Mouse (Mus musculus) liver, postnatal 0 days (tissue): ENCODE measurements around the gene Slc6a19.

Source experiments
- CTCF ChIP-seq: sonication (generic); IDR thresholded peaks from 2 replicates; pipeline ENCODE4 v1.5.1; 2016; ENCODE audit warnings: antibody characterized with exemption, low read depth
- EP300 ChIP-seq: IDR thresholded peaks from 2 replicates; pipeline ENCODE4 v1.6.1; 2016; ENCODE audit warnings: antibody characterized with exemption, low read depth, mild to moderate bottlenecking

DNA sequence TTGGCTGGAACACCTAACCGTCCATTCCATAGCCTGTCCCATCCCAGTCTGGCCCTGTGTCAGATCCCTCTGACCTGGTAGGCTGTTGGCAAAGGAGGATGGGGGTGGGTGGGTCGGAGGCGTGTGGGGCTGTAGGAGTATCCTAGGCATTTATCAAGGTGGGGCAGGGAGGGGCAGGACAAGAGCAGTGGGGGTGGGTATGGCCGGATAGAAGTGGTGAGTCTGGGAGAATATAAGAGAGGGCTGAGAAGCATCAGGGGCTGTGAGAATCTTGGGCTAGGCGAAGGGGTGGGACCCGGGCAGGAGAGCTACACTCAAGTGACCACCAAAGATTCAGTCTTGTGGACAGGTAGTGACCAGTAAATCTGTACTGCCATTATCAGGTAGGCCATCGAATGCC is 27.6 kb upstream of the Slc6a19 start:
- TF ChIP-seq CTCF (no peak), EP300 (no peak)
